Mouse (Mus musculus) lung, postnatal 25 days (tissue): Measurements from ENCODE around the gene Nmnat1.
"Not testable (repeated sequence)": the region's sequence is repeated elsewhere in the genome, so short reads cannot be mapped to it uniquely, and the experiment has no call there.

ENCODE experiments used
- DNase-seq: peaks from one replicate; pipeline ENCODE4 v3.0.0; 2022; ENCODE audit warnings: low spot score

Gene Nmnat1

DNA sequence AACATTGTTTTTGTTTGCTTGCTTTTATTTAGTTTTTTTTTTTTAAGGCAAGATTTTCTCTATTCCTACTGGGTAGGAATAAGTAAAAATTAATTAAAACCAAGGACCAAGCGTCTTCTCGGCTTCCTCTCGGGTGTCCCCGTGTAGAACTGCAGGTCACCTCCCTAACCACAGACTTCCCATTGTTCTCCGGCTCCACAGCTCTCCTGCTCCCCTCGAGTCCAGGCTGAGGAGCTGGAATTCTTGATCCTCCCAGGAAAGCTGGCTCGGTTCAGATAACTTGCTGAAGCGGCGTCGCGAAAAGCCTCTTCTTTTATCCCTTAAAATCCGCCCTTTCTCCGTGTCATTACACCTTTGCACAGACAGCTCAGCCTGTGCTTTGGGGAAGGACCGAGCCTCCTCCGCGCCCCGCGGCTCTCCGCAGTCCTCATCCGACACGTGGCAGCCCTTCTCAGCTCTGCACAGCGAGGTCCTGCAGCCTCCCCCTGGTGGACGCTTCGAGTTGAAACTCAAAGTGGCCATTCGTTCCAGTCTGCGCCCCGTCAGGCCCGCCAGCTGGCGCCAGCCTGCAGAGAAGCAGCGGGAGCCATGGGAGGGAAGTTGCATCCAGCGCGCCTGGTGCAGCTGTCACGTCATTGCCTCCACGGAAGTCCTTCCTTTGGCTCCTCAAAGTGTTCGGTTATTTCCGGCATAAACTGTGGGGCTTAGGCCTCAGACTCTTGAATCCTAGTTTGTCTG is 39.9 kb downstream of the Nmnat1 start:
- peak; percentile 93 for DNase-seq

DNA sequence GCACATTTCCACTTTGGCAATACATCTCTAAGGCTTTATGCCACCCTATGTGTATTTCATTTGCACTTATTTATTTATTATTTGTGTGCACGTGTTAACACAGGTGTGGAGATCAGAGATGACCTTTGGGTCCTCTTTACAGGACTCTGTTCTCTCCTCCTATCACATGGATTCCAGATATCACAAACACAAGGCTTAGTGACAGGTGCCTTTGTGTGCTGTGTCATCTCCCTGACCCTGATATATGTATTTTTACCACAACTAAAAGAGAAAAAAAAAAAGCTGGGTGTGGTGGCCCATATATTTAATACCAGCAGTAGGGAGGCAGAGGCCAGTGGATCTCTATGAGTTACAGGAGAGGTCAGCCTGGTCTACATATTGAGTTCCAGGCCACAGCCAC is 40.5 kb downstream of the Nmnat1 start:
- DNase-seq = no peak

DNA sequence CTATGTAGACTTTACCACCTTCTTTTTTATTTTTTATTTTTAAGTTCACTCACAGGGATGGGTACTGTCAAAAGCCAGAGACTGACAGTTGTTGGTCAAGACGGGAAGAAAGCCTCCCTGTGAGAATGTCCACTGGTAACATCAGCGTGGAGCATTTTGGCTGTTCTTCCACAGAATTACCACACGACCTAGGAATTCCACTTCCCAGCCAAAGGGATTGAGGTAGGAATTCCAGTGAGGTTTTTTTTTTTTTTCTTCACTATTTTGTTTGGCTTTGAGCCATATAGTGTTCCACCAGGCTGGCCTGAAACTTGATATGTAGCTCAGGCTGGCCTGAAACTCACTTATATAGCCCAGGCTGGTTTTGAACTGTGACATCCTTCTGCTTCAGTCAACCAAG is 42.6 kb downstream of the Nmnat1 start:
- DNase-seq = peak; percentile 43

DNA sequence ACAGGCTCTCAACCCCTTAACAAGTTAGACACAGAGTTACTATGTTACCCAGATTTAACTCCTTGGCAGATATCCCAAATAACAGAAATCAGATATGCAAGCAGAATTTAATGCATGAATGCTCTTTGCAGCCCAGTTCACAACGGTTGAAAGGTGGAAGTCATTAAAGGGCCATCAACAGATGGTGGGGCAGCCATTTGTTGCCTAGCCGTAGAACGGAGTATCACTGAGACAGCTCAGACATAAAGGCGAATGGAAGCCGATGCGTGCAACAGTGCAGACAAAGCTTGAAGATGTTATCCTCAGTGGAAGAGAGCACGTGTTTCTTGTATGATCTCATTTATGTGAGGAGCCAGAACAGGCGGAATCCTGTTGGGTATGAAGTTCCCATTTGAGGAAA is 44.4 kb downstream of the Nmnat1 start:
- no peak for DNase-seq

DNA sequence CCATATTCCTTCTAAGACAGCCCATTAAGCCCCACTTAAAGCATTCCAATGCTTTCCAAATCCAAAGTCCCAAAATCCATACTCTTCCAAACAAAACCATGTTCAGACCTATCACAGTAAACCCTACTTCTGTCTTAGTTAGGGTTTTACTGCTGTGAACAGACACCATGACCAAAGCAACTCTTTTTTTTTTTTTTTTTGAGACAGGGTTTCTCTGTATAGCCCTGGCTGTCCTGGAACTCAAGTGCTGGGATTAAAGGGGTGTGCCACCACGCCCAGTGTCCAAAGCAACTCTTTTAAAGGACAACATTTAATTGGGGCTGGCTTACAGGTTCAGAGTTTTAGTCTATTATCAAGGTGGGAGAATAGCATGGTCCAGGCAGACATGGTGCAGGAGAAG is 53.1 kb downstream of the Nmnat1 start:
- DNase-seq = not testable (repeated sequence)

DNA sequence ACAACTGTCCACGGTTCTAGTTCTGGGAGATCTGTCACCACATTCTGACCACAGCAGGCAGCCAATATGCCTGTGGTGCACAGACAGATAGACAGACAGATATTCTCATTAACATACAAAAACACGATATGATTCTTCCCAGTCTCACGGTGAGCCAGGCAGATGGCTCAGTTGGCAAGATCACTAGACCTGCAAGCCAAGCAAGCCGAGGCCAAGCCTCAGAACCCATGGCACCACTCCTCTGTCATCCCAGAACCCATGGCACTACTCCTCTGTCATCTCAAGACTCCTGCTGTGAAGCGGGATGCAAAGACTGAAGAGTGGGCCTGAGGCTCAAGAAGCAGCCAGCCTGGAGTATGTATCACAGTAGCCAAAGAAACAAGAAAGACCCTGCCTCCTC is 55.4 kb downstream of the Nmnat1 start:
- no peak for DNase-seq

DNA sequence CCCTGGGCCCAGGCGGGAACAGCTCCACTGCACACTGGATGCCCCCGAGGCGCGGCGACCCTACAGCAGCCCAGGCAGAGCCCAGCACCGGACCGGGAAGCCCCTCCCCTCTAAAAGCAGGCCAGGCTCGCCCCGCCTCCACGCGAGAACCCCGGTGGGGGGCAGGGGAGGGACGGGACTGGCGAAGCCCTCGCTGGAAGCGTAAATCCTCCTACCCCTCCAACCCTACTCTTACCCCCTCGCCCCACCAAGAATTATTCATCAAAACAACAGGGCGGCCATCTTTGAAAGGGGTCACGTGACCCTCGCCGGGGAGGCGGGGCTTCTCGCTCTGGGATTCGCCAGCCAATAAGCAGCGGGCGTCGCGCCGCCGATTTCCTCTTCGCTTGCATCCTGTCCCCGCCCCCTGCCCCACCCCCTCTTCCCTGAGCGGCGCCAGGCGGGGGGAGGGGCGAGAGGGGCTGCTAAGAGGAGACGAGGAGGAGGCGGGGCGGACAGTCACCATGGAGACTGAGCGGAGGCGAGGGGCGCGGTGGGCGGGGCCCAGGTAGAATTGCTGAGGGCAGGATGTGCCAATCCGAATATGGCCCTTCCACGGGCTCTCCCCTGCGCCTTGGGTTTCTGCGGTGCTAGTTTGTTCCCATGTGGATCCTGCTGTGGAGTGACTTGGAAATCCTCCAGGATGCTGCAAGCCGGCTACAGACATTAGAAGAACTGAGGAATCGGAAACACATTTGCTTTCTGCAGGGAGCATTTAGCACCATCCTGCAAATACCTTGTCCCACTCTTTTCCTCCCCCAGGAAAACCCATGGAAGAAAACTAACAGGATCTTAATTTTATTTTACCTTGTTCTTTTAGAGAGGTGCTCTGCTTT is 58.4 kb downstream of the Nmnat1 start, which contains the start of gene Ube4b:
Gene Ube4b (minus strand): TSS at position 425 of the 875 bp plus-strand sequence.
- peak; percentile 95 for DNase-seq

DNA sequence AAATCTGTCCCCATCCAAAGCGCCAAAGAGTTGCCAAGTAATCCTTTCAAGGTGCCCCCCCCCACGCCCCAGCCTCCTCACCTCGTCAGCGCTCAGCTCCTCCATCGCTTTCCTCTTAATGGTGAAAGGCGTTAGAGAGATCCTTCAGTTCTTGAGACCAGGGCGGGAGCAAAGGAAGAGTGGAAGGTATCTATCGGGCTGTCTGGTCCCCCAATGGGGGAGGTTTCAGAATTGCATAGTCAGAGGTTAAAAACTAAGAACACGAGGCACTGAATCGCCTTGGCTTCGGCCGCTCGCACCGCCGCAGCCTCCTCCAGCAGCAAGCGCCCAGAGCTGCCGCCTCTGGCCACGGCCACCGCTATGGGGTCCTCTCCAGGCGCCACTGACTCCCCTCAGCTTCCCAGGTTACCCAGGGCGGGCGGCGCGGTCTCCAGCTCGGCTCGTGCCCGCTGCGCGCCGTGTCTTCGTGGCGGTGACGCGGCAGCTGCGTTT is 59.2 kb downstream of the Nmnat1 start:
- peak; percentile 8 for DNase-seq

DNA sequence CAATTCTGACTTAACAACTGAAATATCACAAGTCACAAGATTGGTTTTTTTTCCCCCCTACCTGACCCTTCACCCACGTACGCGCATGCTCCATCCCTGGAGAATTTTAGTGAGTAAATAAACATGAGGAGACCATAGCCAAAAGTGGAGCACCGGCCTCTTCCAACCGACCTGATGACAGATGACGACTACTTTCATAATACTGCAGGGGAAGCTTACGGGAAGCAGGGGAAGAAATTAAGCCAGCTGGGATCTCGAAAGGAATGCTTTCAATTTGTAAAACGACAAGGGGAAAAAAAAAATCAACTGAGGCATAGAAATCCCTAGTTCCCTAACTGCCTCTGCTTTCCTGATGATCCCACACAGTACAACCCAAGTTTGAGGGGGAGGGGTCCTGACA is 60.2 kb downstream of the Nmnat1 start:
- peak; percentile 21 for DNase-seq

DNA sequence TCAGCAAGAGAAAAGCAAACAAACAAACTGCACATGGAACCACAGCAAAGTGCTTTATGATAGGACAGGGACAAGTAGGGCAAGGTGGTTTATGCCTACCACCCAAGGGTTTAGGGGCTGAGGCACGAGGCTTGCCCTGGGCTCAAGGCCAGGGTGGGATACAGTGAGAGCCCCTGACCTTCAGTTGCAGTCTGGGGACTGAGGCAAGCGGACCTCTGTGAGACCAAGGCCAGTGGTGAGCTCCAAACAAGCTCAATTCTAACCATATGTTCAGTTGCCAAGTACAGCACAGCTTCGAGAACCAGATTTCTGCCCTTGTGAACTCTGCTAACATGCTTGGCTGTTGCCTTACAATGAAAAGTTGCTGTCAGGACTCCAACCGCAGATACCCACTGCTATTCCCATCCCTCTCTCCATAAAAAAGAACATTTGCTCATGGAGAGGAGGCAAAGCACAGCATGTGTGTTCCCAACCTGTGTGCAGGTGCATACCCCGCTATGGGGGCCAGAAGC is 67.1 kb downstream of the Nmnat1 start:
- no peak for DNase-seq
